Mouse (Mus musculus): ENCODE measurements around the gene Aip. TPM values are rescaled to one million over a fixed set of nuclear protein-coding genes. Genes with fewer than 3 reads are reported as not detected.

Gene Aip
- 110 TPM for polyA plus RNA-seq (2014; fragmentation: Illumina TruSeq; extraction: RNeasy Lipid Tissue Mini Kit (QIAGEN cat#74804); ENCODE audit: insufficient read depth, low read depth, low replicate concordance)

DNA sequence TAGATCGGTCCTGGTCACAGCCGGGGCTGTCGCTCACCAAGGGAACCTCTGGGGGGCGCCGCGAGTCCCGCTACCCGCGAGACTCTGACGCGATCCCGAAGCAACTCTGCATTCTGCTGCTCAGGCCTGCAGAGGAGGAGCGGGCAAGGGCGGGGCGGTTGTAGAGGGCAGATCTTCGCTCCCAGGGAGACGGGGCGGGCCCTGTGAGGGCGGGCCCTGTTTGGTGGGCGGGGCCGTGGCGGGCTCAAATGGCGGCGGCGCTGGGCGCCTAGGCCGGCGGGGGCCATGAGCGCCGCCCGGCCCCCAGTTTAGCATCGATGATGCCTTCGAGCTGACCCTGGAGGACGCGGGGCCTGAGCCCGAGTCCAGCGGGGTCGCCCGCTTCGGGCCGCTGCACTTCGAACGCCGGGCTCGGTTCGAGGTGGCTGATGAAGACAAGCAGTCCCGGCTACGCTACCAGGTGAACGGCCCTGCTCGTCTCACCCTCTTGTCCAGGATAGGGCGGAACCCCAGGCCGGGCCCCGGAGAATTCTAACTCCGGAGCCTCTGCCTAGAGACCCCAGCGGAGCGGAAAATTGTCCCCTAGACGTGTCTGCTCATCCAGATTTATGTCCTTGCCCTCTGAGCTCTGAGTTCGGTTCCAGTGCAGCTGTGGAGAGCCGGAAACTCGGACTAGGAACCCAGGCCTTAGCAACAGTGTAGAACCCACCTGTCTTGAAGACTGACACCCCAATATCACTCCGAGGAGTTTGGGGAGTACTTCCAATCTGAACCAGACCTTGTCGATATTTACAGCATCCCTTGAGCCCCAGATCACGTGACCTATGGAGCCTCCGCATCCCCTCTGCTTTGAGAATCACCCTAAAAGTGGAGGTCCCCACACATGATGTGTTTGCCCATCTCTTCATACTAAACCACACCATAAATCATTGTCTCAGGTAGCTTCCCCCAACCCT lies at the start of gene Aip:
Aip (minus strand) TSS at position 118 of the 956 bp plus-strand sequence.

DNA sequence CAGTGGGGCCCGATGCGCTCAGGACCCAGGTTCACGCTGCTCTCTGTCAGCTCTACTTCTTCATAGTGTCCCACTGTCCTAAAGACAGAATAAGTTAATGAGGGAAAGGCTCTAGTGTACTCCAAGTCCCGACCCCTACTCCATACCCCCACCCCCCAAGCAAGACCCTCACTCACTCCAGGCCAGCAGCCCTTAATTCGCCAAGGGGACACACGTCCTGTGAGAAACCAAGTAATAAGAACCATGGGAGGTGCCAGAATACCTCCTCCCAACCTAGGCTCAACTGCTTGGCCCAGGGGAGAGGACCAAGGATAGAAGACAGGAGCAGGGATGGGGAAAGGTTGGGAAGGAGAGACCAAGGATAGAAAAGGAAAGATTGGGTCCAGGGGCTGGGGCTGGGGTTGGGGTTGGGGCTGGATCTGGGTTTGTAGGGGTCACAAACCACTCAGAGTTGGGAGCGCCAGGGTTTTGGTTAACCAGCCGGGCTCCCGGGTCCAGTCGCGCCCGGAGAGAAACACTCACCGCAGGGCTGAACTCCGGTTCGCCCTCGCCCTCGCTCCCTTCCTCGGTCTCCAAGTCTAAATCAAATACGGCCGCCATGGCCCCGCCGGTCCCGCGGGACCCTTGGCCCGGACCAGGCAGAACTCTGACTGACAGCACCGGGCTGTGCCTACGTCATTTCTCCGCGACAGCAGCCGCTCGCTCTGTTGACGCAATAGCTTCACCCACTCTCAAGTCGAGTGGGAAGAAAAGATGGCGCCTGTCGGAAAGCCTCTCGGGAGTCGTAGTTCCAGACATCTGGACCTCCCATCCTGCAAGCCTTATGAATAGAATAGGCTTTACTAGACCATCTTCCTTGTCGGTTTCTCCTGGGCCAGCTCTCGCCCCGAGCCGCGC lies 37.2 kb upstream of the Aip start, which contains the start of gene Rps6kb2:
Rps6kb2 (minus strand) TSS at position 709 of the 897 bp plus-strand sequence.

DNA sequence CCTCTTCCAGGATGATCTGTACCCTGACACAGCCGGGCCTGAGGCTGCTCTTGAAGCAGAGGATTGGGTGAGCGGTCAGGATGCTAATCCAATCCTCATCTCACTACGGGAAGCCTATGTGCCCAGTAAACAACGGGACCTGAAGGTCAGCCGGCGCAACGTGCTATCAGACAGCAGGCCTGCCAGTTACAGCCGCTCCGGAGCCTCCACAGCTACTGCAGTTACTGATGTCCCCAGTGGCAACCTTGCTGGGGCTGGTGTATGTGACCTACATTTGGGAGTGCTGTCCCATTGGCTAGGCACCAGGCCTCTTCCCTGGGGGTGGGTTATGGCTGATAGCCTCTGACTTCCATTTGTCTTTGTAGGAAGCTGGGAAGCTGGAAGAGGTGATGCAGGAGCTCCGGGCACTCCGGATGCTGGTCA lies 27.6 kb upstream of the Aip start, which contains the start of gene Ptprcap:
Ptprcap (plus strand) TSS at position 373 of the 423 bp plus-strand sequence.

DNA sequence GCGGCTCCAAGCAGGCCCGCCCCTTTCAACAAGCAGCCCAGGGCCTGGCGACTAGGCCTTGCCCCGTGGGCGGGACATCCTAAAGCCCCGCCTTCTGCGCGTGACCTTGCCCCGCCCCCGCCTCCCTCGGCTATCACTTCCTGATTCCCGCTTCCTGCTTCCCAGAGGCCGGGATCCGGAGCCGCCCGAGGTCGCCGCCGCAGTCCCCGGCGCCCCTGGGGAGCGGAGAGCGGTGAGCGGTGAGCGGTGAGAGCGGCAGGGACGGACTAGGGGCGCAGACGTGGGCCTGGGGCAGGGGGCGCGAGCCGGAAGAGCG lies 22.8 kb upstream of the Aip start, which contains the start of gene Coro1b:
Coro1b (plus strand) TSS at position 129 of the 316 bp plus-strand sequence.

DNA sequence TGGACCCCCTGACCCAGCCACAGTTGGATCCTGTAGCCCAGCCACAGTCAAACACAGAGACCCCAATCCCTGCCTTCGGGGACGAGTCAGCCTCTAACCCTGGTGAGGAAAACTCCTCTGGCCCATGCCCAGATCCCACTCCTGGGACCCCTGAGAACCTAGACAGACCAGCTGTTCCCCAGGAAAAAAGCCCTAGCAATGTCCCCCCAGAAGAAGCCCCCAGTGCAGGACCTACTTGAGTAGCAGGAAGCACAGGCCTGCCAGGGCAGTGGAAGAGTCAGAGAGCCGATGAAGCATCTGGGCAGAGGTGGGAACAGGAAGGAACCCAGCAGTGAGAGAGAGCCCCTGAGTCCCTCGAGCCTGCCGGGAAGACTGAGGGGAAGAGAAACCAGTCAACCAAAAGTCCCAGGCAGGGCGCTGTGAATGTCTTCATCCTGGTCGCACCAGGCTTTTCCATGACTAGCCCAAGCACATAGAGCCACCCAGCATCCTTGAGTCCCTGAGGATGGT lies 18.2 kb upstream of the Aip start, which contains the start of gene Cabp4:
Cabp4 (minus strand) TSS at position 275 of the 510 bp plus-strand sequence.

DNA sequence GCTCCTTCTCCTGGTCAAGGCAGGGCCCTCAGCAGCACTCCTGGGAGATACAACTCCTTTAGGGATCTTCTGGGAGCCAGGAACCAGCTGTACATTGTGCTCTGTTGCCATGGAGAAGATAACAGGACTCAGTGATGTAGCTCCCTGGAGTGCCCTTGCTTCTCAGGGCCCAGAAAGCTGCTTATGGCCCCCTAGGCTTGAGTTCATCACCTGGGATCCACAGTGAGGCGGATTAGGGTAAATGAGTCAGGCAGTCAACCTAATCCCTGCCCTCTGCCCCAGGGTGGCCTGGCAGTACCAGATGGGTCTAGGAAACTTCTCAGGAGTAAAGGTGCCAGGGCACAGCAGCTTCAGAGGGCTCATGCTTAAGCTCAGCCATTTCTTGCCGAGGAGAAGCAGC lies 13.8 kb upstream of the Aip start, which contains the start of gene Gpr152:
Gpr152 (plus strand) TSS at position 342 of the 400 bp plus-strand sequence.

DNA sequence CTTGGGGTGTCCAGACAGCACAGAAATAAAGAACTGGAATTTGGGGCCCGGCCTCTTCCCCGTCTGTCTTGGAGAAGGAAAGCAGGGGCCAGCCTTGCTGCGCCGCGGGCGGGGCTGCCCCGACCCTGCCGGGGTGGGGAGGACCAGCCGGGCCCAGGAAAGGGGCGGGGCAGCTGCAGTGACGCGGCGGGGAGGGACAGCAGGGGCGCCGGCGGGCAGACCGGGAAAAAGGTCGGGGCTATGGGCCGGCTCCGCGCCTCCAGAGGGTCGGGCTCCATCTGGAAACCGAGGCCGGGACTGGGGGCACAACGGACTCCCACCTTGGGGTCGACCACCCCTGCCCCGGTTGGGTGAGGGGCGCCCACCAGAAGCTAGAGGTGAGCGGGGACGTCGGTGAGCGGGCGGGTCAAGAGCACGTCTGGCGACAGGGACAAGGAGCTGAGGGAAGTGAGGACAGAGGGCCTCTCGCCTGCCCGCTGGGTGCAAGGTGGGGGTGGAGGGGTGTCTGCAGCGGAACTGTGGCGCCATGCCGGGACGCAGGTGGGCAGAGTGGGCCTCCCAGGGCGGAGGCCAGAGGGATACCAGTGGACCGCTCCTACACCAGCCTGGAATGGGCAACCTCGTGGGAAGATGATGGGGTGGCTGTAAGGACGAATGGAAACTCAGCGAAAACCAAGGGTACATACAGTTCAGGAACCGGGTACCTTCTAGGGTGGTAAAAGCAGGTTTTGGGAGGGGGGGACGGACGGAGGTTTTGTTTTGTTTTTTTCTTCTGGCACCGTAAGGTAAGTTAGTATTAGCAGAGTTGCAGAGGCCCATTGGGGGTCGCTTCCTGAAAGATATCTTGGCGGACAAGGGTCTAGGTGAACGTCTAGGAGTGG lies 25.6 kb downstream of the Aip start, which contains the start of gene Pitpnm1:
Pitpnm1 (plus strand) TSS at position 162 of the 881 bp plus-strand sequence.

DNA sequence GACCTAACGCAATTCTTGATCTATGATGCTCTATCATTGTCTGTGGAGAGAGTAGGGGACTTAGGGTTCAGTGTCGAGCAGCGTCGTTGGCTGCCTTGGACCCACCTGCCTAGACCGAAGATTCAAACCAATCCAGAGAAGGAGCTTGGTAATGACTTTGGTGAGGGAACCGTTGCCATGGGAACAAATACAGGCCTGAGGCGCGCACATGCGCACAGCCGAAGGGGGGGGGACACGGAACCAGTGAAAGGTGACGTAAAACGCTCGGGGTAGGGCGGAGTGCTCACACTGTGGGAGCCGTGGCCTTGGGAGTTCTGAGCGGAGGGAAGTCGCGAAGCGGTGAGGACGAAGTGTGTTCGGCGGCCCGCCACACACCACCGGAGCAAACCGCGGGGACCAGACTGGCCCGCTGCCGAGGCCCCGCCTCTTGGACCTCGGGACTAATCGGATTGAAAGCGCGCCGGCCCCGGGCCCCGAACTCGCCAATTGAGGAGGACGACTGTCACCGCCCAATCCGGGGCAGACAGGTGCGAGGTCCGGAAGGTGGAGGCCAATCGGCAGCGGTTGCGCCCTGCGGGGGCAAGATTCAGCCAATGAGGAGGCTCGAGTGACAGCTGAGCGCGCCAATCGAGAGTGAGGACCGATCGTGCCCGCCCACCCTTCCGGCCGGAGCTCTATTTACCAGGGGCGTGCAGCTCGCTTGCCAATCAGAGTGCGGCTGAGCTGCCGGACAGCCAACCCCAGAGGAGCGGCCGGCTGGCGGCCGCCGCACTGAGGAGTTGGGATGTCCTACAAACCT lies 28.8 kb downstream of the Aip start, which contains the start of gene Cdk2ap2:
Cdk2ap2 (plus strand) TSS at position 541 of the 799 bp plus-strand sequence.

DNA sequence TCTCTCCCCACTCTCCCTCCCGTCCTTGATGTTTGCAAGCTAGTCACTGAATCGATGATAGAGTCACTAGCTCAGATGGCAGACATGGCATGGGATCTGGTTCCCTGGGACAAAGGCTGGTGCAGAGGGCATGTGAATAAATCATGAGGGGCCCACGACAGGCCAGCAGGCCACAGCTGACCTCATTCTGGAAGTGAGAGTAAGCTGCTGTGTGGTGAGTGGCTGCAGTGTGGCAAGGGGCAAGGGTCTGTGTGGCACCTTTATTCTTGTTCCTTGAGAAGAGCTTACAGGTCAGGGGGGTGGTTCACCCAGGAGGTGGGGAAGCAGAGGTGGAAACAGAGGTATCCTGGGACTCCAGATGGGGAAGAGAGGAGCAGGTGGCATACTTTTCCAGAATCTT lies 44.3 kb downstream of the Aip start, which contains the start of gene Cabp2:
Cabp2 (plus strand) TSS at position 185 of the 400 bp plus-strand sequence.

Other genes starting within 250 kb of the Aip start
- 35.0 TPM for gene Tcirg1, start 218.7 kb downstream of the Aip start, polyA plus RNA-seq (2014; fragmentation: Illumina TruSeq; extraction: RNeasy Lipid Tissue Mini Kit (QIAGEN cat#74804); ENCODE audit: insufficient read depth, low read depth, low replicate concordance)
- 140 TPM for gene Ndufs8, start 213.1 kb downstream of the Aip start, polyA plus RNA-seq (2014; fragmentation: Illumina TruSeq; extraction: RNeasy Lipid Tissue Mini Kit (QIAGEN cat#74804); ENCODE audit: insufficient read depth, low read depth, low replicate concordance)
- gene Aldh3b1, start 196.1 kb downstream of the Aip start, polyA plus RNA-seq (2014; fragmentation: Illumina TruSeq; extraction: RNeasy Lipid Tissue Mini Kit (QIAGEN cat#74804); ENCODE audit: insufficient read depth, low read depth, low replicate concordance): 53.6 TPM
- gene Unc93b1, start 190.7 kb downstream of the Aip start, polyA plus RNA-seq (2014; fragmentation: Illumina TruSeq; extraction: RNeasy Lipid Tissue Mini Kit (QIAGEN cat#74804); ENCODE audit: insufficient read depth, low read depth, low replicate concordance): 56.9 TPM
- 0.20 TPM for gene Aldh3b3, start 167.2 kb downstream of the Aip start, polyA plus RNA-seq (2014; fragmentation: Illumina TruSeq; extraction: RNeasy Lipid Tissue Mini Kit (QIAGEN cat#74804); ENCODE audit: insufficient read depth, low read depth, low replicate concordance)
- 0.83 TPM for gene Aldh3b2, start 153.5 kb downstream of the Aip start, polyA plus RNA-seq (2014; fragmentation: Illumina TruSeq; extraction: RNeasy Lipid Tissue Mini Kit (QIAGEN cat#74804); ENCODE audit: insufficient read depth, low read depth, low replicate concordance)
- gene Acy3, start 139.3 kb downstream of the Aip start, polyA plus RNA-seq (2014; fragmentation: Illumina TruSeq; extraction: RNeasy Lipid Tissue Mini Kit (QIAGEN cat#74804); ENCODE audit: insufficient read depth, low read depth, low replicate concordance): 10.1 TPM
- not detected for gene Tbx10, start 133.1 kb downstream of the Aip start, polyA plus RNA-seq (2014; fragmentation: Illumina TruSeq; extraction: RNeasy Lipid Tissue Mini Kit (QIAGEN cat#74804); ENCODE audit: insufficient read depth, low read depth, low replicate concordance)
- gene Nudt8, start 125.3 kb downstream of the Aip start, polyA plus RNA-seq (2014; fragmentation: Illumina TruSeq; extraction: RNeasy Lipid Tissue Mini Kit (QIAGEN cat#74804); ENCODE audit: insufficient read depth, low read depth, low replicate concordance): 19.1 TPM
- gene Gm49405, start 125.2 kb downstream of the Aip start, polyA plus RNA-seq (2014; fragmentation: Illumina TruSeq; extraction: RNeasy Lipid Tissue Mini Kit (QIAGEN cat#74804); ENCODE audit: insufficient read depth, low read depth, low replicate concordance): 0.23 TPM
- 4.9 TPM for gene Doc2g, start 122.5 kb downstream of the Aip start, polyA plus RNA-seq (2014; fragmentation: Illumina TruSeq; extraction: RNeasy Lipid Tissue Mini Kit (QIAGEN cat#74804); ENCODE audit: insufficient read depth, low read depth, low replicate concordance)
- 85.5 TPM for gene Ndufv1, start 113.1 kb downstream of the Aip start, polyA plus RNA-seq (2014; fragmentation: Illumina TruSeq; extraction: RNeasy Lipid Tissue Mini Kit (QIAGEN cat#74804); ENCODE audit: insufficient read depth, low read depth, low replicate concordance)
- 401 TPM for gene Gstp1, start 87.9 kb downstream of the Aip start, polyA plus RNA-seq (2014; fragmentation: Illumina TruSeq; extraction: RNeasy Lipid Tissue Mini Kit (QIAGEN cat#74804); ENCODE audit: insufficient read depth, low read depth, low replicate concordance)
- gene Gstp2, start 79.8 kb downstream of the Aip start, polyA plus RNA-seq (2014; fragmentation: Illumina TruSeq; extraction: RNeasy Lipid Tissue Mini Kit (QIAGEN cat#74804); ENCODE audit: insufficient read depth, low read depth, low replicate concordance): 28.2 TPM
- 10.6 TPM for gene Gstp3, start 66.3 kb downstream of the Aip start, polyA plus RNA-seq (2014; fragmentation: Illumina TruSeq; extraction: RNeasy Lipid Tissue Mini Kit (QIAGEN cat#74804); ENCODE audit: insufficient read depth, low read depth, low replicate concordance)
- gene Cabp2, start 44.3 kb downstream of the Aip start, polyA plus RNA-seq (2014; fragmentation: Illumina TruSeq; extraction: RNeasy Lipid Tissue Mini Kit (QIAGEN cat#74804); ENCODE audit: insufficient read depth, low read depth, low replicate concordance): 0.93 TPM
- gene Cdk2ap2, start 28.7 kb downstream of the Aip start, polyA plus RNA-seq (2014; fragmentation: Illumina TruSeq; extraction: RNeasy Lipid Tissue Mini Kit (QIAGEN cat#74804); ENCODE audit: insufficient read depth, low read depth, low replicate concordance): 128 TPM
- 24.1 TPM for gene Pitpnm1, start 25.9 kb downstream of the Aip start, polyA plus RNA-seq (2014; fragmentation: Illumina TruSeq; extraction: RNeasy Lipid Tissue Mini Kit (QIAGEN cat#74804); ENCODE audit: insufficient read depth, low read depth, low replicate concordance)
- gene Gpr152, start 13.9 kb upstream of the Aip start, polyA plus RNA-seq (2014; fragmentation: Illumina TruSeq; extraction: RNeasy Lipid Tissue Mini Kit (QIAGEN cat#74804); ENCODE audit: insufficient read depth, low read depth, low replicate concordance): not detected
- gene Cabp4, start 18.2 kb upstream of the Aip start, polyA plus RNA-seq (2014; fragmentation: Illumina TruSeq; extraction: RNeasy Lipid Tissue Mini Kit (QIAGEN cat#74804); ENCODE audit: insufficient read depth, low read depth, low replicate concordance): not detected
- gene Coro1b, start 22.8 kb upstream of the Aip start, polyA plus RNA-seq (2014; fragmentation: Illumina TruSeq; extraction: RNeasy Lipid Tissue Mini Kit (QIAGEN cat#74804); ENCODE audit: insufficient read depth, low read depth, low replicate concordance): 121 TPM
- 41.4 TPM for gene Ptprcap, start 27.7 kb upstream of the Aip start, polyA plus RNA-seq (2014; fragmentation: Illumina TruSeq; extraction: RNeasy Lipid Tissue Mini Kit (QIAGEN cat#74804); ENCODE audit: insufficient read depth, low read depth, low replicate concordance)
- 19.1 TPM for gene Rps6kb2, start 37.5 kb upstream of the Aip start, polyA plus RNA-seq (2014; fragmentation: Illumina TruSeq; extraction: RNeasy Lipid Tissue Mini Kit (QIAGEN cat#74804); ENCODE audit: insufficient read depth, low read depth, low replicate concordance)
- 2.5 TPM for gene Carns1, start 49.6 kb upstream of the Aip start, polyA plus RNA-seq (2014; fragmentation: Illumina TruSeq; extraction: RNeasy Lipid Tissue Mini Kit (QIAGEN cat#74804); ENCODE audit: insufficient read depth, low read depth, low replicate concordance)
- 22.1 TPM for gene Tbc1d10c, start 65.4 kb upstream of the Aip start, polyA plus RNA-seq (2014; fragmentation: Illumina TruSeq; extraction: RNeasy Lipid Tissue Mini Kit (QIAGEN cat#74804); ENCODE audit: insufficient read depth, low read depth, low replicate concordance)
- gene Ppp1ca, start 66.2 kb upstream of the Aip start, polyA plus RNA-seq (2014; fragmentation: Illumina TruSeq; extraction: RNeasy Lipid Tissue Mini Kit (QIAGEN cat#74804); ENCODE audit: insufficient read depth, low read depth, low replicate concordance): 290 TPM
- gene Rad9a, start 75.8 kb upstream of the Aip start, polyA plus RNA-seq (2014; fragmentation: Illumina TruSeq; extraction: RNeasy Lipid Tissue Mini Kit (QIAGEN cat#74804); ENCODE audit: insufficient read depth, low read depth, low replicate concordance): 12.4 TPM
- gene Clcf1, start 88.4 kb upstream of the Aip start, polyA plus RNA-seq (2014; fragmentation: Illumina TruSeq; extraction: RNeasy Lipid Tissue Mini Kit (QIAGEN cat#74804); ENCODE audit: insufficient read depth, low read depth, low replicate concordance): 7.9 TPM
- gene AC109138.7, start 88.5 kb upstream of the Aip start, polyA plus RNA-seq (2014; fragmentation: Illumina TruSeq; extraction: RNeasy Lipid Tissue Mini Kit (QIAGEN cat#74804); ENCODE audit: insufficient read depth, low read depth, low replicate concordance): not detected
- gene Pold4, start 106.0 kb upstream of the Aip start, polyA plus RNA-seq (2014; fragmentation: Illumina TruSeq; extraction: RNeasy Lipid Tissue Mini Kit (QIAGEN cat#74804); ENCODE audit: insufficient read depth, low read depth, low replicate concordance): 52.0 TPM
- gene Ssh3, start 143.3 kb upstream of the Aip start, polyA plus RNA-seq (2014; fragmentation: Illumina TruSeq; extraction: RNeasy Lipid Tissue Mini Kit (QIAGEN cat#74804); ENCODE audit: insufficient read depth, low read depth, low replicate concordance): 12.9 TPM
- 2.9 TPM for gene Ankrd13d, start 157.3 kb upstream of the Aip start, polyA plus RNA-seq (2014; fragmentation: Illumina TruSeq; extraction: RNeasy Lipid Tissue Mini Kit (QIAGEN cat#74804); ENCODE audit: insufficient read depth, low read depth, low replicate concordance)
- 57.2 TPM for gene Grk2, start 180.4 kb upstream of the Aip start, polyA plus RNA-seq (2014; fragmentation: Illumina TruSeq; extraction: RNeasy Lipid Tissue Mini Kit (QIAGEN cat#74804); ENCODE audit: insufficient read depth, low read depth, low replicate concordance)

Data from lung, adult 10 weeks (tissue).